Mouse (Mus musculus): Measurements from ENCODE around the gene Ears2. TPM values are rescaled to one million over a fixed set of nuclear protein-coding genes. Genes with fewer than 3 reads are reported as not detected.
"Not testable (repeated sequence)": the region's sequence is repeated elsewhere in the genome, so short reads cannot be mapped to it uniquely, and the experiment has no call there.

Gene Ears2
- 17.5 and 18.4 TPM in 2 replicates for polyA plus RNA-seq (2015; fragmentation: Nextera tagmentation; extraction: Ambion mirVana)

DNA sequence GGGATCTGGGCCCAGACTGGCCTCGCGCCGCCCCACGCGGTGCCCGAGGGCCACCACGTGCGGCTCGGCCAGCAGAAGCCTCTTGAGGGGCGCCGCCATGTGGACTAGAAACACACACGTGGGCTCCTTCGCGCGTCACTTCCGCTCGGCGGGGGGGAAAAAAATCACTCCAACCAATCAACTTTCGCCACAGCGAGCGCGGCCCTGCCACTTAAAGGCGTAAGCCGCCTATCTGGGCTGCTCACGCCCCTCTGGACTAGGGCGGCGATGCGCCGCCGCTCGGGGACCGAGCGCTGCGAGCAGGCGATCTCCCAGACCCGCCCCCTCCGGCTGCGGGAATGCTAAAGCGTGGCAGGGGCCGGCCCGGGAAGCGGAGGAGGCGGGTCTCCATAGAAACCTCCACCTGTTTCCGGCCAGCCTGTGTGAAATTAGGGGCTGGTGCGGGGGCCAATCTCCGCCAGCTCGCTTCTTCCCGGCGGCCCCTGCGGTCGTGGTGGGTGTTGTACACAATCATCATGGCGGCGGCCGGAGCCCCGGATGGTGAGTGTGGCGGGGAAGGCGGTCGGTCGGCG is at the start of gene Ears2, which contains the start of gene Ubfd1:
Gene Ears2 (minus strand): TSS at position 319 of the 572 bp plus-strand sequence.
Gene Ubfd1 (plus strand): TSS at position 231 of the 572 bp plus-strand sequence.
- H3K4me2 ChIP-seq: peak within 1 kb of the TSS; percentile 61
- H3K36me3 ChIP-seq: peaks cover 16% of the 10 kb centered on the region
- H3K27me3 ChIP-seq (replicated peaks): no peaks in the 10 kb centered on the region
- no peaks in the 10 kb centered on the region for H3K9me3 ChIP-seq
- H3K4me3 ChIP-seq (replicated peaks): peak within 1 kb of the TSS; percentile 72
- ATAC-seq (ENCODE audit: insufficient read depth, low FRiP score, low read depth): peak; percentile 98
- WGBS: under 1% methylated on average over 57 of the region's 60 CpGs
- peak within 1 kb of the TSS; percentile 97 for H3K27ac ChIP-seq
- H3K4me1 ChIP-seq: peaks cover 16% of the 10 kb centered on the region
- H3K9ac ChIP-seq: peak within 1 kb of the TSS; percentile 74

DNA sequence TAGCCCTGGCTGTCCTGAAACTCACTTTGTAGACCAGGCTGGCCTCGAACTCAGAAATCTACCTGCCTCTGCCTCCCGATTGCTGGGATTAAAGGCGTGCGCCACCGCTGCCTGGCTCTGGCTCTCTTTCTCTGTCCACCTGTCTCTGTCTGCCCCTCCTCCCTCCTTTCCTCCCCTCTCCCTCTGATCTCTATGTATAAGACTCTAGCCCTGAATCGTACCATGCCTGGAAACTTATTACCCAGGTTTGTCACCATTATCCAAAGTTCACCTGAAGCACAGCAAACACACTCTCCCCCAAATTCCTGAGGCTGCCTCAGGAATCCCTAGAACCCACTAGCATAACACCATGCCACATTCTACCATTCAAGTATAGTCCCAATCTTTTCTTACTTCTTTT is 41.1 kb upstream of the Ears2 start:
- Histone ChIP-seq H3K4me2 (no peak overlapping the region), H3K9me3 (no peaks in the 10 kb centered on the region), H3K27me3 (replicated peaks) (no peaks in the 10 kb centered on the region), H3K4me3 (replicated peaks) (no peak overlapping the region), H3K4me1 (no peaks in the 10 kb centered on the region), H3K9ac (no peak overlapping the region), H3K36me3 (0 out of 2 replicates have a peak, but pooled peaks cover 4% of the 10 kb centered on the region), H3K27ac (no peak overlapping the region)
- no peak for ATAC-seq (ENCODE audit: insufficient read depth, low FRiP score, low read depth)
- WGBS: 92% methylated on average over 6 of the region's 6 CpGs

DNA sequence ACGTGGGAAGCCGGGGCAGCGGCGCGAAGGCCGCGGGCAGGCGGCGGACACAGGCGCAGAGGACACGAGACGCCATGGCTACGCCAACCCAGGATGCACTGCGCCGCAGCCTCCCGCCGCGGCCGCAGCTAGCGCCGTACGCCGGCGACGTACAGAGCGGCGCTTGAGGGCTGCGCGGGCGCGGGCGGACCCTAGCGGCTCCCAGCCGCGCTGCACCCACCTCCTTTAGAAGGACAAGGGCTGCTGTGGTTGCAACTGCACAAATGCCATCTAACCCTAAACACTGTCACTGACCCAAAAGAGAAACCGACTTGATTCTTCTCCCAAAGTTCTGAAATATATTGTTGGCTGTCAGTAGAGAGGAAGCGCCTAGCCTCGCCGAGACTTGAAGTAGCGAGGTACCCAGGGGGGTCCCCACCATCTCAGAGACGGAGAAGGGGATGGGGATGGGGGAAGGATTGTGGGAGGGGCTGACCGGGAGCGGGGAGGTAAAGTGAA is 34.7 kb upstream of the Ears2 start, which contains the start of gene Ndufab1:
Gene Ndufab1 (minus strand): TSS at position 140 of the 498 bp plus-strand sequence.
- peak within 1 kb of the TSS; percentile 64 for H3K4me3 ChIP-seq (replicated peaks)
- H3K9ac ChIP-seq: peak within 1 kb of the TSS; percentile 60
- H3K27ac ChIP-seq: no peak within 1 kb of the TSS
- ATAC-seq (ENCODE audit: insufficient read depth, low FRiP score, low read depth): peak; percentile 99
- peak within 1 kb of the TSS; percentile 82 for H3K4me2 ChIP-seq
- H3K36me3 ChIP-seq: peaks cover 21% of the 10 kb centered on the region
- 4% methylated on average over 38 of the region's 43 CpGs for WGBS
- peaks cover 11% of the 10 kb centered on the region for H3K4me1 ChIP-seq
- no peaks in the 10 kb centered on the region for H3K27me3 ChIP-seq (replicated peaks)
- no peaks in the 10 kb centered on the region for H3K9me3 ChIP-seq

DNA sequence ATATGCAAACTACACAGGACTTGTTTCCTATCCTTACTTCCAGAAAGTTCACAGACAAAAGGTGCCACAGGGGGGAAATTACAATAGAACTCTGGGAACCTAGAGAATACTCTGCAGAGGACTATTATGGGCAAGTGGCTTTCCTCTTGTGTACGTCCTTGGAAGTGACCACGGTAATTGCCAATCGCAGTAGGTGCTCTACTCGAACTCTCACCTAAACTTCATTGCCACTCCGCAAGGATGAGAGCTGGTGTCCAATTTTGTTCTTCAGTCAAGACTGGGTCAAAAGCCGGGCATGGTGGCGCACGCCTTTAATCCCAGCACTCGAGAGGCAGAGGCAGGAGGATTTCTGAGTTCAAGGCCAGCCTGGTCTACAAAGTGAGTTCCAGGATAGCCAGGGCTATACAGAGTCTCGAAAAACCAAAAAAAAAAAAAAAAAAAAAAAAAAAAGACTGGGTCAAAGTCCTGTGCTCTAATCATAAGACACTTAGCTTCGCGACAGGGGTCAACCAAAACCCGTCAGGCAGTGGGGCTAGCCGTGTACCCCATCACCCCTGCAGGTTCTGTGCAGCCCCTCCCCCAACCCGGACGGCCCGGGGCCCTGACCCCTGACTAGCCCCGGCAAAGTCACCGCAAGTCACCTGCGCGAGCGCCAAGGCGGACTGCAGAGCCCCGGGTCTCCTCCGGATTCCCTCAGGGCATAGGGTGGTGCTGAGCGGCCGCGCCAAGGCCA is 34.1 kb upstream of the Ears2 start:
- H3K27me3 ChIP-seq (replicated peaks); H3K9me3 ChIP-seq; H3K27ac ChIP-seq: not testable (repeated sequence)
- WGBS: 5% methylated on average over 28 of the region's 28 CpGs
- Histone ChIP-seq H3K9ac (peak overlapping the region; percentile 60), H3K4me1 (peaks cover 11% of the 10 kb centered on the region), H3K36me3 (peaks cover 22% of the 10 kb centered on the region), H3K4me3 (replicated peaks) (peak overlapping the region; percentile 64), H3K4me2 (peak overlapping the region; percentile 82)
- ATAC-seq (ENCODE audit: insufficient read depth, low FRiP score, low read depth): peak; percentile 72

DNA sequence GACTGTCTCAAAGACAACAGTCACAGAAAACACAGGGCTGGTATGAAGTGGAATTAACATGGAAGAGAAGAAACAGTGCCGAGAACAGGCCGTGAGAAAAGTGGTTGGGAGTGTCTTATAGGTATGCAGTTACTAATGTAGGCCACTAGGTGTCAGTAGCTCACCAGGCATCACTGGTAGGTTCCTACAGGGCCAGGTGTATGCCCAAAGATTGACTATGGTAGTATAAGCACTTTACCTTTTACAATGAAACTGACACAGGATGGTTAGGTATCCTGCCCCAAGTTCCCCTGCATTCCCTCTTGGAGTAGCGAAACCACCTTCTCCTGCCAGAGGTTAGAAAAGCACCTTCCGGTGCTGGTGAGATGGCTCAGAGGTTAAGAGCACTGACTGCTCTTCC is 32.2 kb upstream of the Ears2 start:
- no peak for ATAC-seq (ENCODE audit: insufficient read depth, low FRiP score, low read depth)
- Histone ChIP-seq H3K9me3 (no peaks in the 10 kb centered on the region), H3K36me3 (peaks cover 42% of the 10 kb centered on the region), H3K27ac (no peak overlapping the region), H3K4me1 (peaks cover 11% of the 10 kb centered on the region), H3K27me3 (replicated peaks) (no peaks in the 10 kb centered on the region), H3K9ac (no peak overlapping the region), H3K4me2 (no peak overlapping the region), H3K4me3 (replicated peaks) (no peak overlapping the region)
- WGBS: 54% methylated on average over 4 of the region's 4 CpGs

GRCm38 (mm10) chr7:122098009-122098408 is 30.9 kb upstream of the Ears2 start:
- Histone ChIP-seq H3K9me3 (no peaks in the 10 kb centered on the region), H3K27me3 (replicated peaks) (no peaks in the 10 kb centered on the region), H3K9ac (no peak overlapping the region), H3K4me1 (peaks cover 11% of the 10 kb centered on the region), H3K36me3 (peaks cover 48% of the 10 kb centered on the region), H3K4me2 (no peak overlapping the region), H3K27ac (no peak overlapping the region), H3K4me3 (replicated peaks) (no peak overlapping the region)
- ATAC-seq (ENCODE audit: insufficient read depth, low FRiP score, low read depth): no peak
- 90% methylated on average over 3 of the region's 3 CpGs for WGBS

DNA sequence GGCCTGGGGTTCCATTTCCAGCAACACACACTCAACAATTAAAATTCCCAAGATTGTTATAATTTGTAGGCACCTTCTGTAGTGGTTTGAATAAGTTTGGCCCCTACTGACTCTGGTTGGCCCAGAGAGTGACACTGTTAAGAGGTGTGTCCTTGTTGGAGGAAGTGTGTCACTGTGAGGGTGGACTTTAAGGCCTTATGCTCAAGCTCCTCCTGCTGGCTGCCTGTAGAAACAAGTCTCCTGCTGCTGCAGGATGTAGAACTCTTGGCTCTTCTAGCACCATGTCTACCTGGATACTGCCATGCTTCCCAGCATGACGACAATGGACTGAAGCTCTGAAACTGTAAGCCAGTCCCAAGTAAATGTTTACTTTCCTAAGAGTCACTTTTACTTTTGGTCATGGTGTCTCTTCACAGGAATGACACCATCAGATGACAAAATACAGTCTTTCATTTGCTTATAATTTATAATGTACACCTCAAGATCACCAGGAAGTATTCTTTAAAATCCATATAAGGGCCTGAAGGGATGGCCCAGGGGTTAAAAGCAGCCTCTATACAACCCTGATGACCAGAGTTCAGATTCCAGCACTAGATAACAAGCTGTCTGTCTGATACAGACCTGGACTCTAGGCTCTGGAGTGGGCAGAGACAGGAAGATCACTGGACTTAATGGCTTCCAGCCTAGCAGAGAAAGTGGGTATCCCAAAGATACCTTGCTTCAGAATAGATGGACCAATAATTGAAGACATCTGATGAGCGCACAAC is 27.7 kb upstream of the Ears2 start:
- no peak for ATAC-seq (ENCODE audit: insufficient read depth, low FRiP score, low read depth)
- H3K36me3 ChIP-seq: peaks cover 70% of the 10 kb centered on the region

DNA sequence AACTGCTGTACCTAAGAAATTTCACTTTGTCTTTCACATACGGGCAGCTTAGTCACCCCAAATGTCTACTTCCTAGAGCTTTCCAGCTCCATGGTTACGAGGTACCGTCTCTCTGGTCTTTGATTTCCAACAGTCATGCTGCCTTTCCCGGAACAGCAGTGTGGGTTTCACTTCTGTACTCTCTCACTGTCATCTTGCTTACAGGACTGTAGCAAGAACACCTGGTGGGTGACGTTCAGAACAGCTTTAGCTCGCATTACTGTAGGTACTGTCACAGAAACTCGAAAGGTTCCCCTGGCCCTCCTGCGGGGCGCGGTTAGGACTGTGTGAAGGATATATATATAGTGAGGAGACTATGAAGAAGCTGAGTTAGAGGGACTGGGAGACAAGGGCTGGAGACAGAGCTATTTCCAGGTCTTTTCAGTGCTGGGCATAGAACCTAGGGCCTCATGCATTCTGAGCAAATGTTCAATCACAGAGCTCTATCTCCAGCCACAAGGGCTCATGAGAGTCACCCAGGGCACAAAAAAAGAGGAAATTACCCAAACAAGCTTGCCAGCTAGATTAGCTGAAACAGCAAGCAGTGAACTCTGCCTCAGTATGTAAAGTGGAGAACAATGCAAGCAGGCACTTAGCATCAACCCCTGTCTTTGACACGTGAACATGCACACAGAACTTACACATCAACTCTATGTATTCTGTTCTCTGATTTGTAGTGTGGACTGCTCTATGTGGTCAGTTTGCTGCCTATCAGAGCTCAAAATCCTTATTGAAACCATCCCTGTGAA is 20.3 kb upstream of the Ears2 start:
- WGBS: 86% methylated on average over 11 of the region's 11 CpGs
- Histone ChIP-seq H3K4me3 (replicated peaks) (no peak overlapping the region), H3K9me3 (no peaks in the 10 kb centered on the region), H3K36me3 (peaks cover 39% of the 10 kb centered on the region), H3K9ac (no peak overlapping the region), H3K27me3 (replicated peaks) (no peaks in the 10 kb centered on the region), H3K4me1 (no peaks in the 10 kb centered on the region), H3K27ac (no peak overlapping the region), H3K4me2 (no peak overlapping the region)
- ATAC-seq (ENCODE audit: insufficient read depth, low FRiP score, low read depth): no peak

More for the DNA sequence above, 27.7 kb upstream of the Ears2 start:
- Histone ChIP-seq H3K27ac (no peak overlapping the region), H3K9ac (no peak overlapping the region), H3K4me1 (no peaks in the 10 kb centered on the region), H3K4me2 (no peak overlapping the region), H3K27me3 (replicated peaks) (no peaks in the 10 kb centered on the region), H3K9me3 (no peaks in the 10 kb centered on the region), H3K4me3 (replicated peaks) (no peak overlapping the region)
- 92% methylated on average over 2 of the region's 2 CpGs for WGBS

DNA sequence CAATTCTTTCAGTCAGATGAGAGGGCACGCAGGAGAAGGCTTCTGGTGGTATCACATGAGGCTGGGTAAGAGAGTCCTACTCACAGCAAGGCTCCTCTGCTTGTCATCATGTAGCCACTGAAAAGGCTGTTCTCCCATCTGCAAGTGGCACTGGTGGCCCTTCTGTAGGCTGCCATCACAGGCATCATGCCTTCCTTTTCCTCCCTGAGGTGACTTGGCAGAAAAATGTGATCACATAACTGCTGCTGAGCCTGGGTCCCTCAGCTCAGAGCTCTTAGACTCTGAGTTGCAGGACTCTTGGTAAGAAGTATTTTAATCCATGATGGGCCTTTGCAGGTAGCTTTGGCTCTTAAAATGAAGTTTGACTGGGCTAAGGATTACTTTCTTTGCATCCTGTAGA is 14.0 kb upstream of the Ears2 start:
- H3K9me3 ChIP-seq: no peaks in the 10 kb centered on the region
- no peak overlapping the region for H3K4me3 ChIP-seq (replicated peaks)
- WGBS: 84% methylated on average over 1 of the region's 1 CpGs
- no peaks in the 10 kb centered on the region for H3K27me3 ChIP-seq (replicated peaks)
- H3K4me1 ChIP-seq: no peaks in the 10 kb centered on the region
- peaks cover 45% of the 10 kb centered on the region for H3K36me3 ChIP-seq
- no peak overlapping the region for H3K9ac ChIP-seq
- H3K4me2 ChIP-seq: no peak overlapping the region
- ATAC-seq (ENCODE audit: insufficient read depth, low FRiP score, low read depth): no peak
- no peak overlapping the region for H3K27ac ChIP-seq

DNA sequence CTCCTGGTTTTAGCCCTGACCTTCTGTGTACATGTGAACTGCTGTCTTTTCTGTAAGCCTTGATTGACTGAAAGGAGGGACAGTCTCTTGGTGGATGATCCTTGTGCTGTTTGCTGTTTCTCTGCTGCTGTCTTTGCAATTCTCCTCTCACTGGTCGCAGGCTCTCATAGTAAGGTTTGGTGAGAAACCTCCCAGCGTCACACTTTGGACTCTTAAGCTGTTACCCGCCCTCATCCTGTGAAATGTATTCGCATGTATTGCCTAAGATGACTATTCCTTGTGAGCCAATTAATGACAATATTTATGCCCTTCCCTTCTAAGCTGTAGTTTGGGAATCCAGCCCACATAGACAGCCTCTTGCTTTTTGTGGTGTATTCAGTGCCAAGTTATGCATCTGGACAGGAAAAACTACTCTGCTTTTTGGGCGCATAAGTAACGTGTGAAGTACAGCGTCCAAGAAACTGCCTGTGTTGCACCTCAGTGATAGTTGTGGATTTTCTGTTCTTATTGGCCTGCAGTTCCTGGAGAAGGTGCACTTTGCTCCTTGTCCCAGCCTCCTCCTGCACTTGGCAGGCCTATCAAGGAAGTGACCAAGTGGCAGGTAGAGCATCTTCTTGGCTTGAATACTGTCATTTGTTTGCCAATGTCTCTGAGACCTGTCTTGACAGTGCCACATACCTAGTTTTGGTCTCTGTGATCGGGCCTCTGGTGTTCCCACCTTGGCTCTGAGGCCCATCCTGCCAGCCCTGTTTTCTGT is 12.9 kb upstream of the Ears2 start:
- no peaks in the 10 kb centered on the region for H3K9me3 ChIP-seq
- H3K27me3 ChIP-seq (replicated peaks): no peaks in the 10 kb centered on the region
- peaks cover 56% of the 10 kb centered on the region for H3K36me3 ChIP-seq
- 86% methylated on average over 8 of the region's 8 CpGs for WGBS
- no peak overlapping the region for H3K9ac ChIP-seq
- H3K4me3 ChIP-seq (replicated peaks): no peak overlapping the region
- H3K4me1 ChIP-seq: no peaks in the 10 kb centered on the region
- ATAC-seq (ENCODE audit: insufficient read depth, low FRiP score, low read depth): no peak
- H3K4me2 ChIP-seq: no peak overlapping the region
- H3K27ac ChIP-seq: no peak overlapping the region

DNA sequence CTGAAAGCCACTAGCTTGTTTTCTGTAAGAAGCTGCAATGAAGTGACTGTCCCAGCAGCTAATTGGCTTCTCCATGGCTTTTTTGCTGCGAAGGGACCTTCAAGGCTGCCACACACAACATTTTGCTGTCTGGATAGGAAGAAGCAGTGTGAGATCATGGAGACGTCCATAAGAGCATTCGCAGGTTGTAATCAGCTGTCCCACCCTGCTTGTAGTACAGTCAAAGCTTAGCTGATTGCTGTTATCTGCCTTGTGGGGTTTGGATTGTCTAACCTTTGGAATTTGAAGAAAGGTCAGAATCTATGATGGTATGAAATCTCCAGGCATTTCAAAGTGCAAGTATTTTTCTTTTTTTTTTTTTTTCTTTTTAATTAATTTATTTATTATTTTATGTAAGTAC is 7.3 kb upstream of the Ears2 start:
- 80% methylated on average over 3 of the region's 3 CpGs for WGBS
- Histone ChIP-seq H3K4me1 (0 out of 2 replicates have a peak, but pooled peaks cover 4% of the 10 kb centered on the region), H3K4me2 (no peak overlapping the region), H3K9ac (no peak overlapping the region), H3K4me3 (replicated peaks) (no peak overlapping the region), H3K9me3 (no peaks in the 10 kb centered on the region), H3K27me3 (replicated peaks) (no peaks in the 10 kb centered on the region), H3K27ac (no peak overlapping the region), H3K36me3 (peaks cover 65% of the 10 kb centered on the region)
- ATAC-seq (ENCODE audit: insufficient read depth, low FRiP score, low read depth): no peak

Data from stomach, embryonic 15.5 days (tissue).